Mouse (Mus musculus): ENCODE measurements around the gene Gm36210.
A peak's percentile ranks its signal among the peaks of the same experiment; 100 is the strongest.

Gene Gm36210

DNA sequence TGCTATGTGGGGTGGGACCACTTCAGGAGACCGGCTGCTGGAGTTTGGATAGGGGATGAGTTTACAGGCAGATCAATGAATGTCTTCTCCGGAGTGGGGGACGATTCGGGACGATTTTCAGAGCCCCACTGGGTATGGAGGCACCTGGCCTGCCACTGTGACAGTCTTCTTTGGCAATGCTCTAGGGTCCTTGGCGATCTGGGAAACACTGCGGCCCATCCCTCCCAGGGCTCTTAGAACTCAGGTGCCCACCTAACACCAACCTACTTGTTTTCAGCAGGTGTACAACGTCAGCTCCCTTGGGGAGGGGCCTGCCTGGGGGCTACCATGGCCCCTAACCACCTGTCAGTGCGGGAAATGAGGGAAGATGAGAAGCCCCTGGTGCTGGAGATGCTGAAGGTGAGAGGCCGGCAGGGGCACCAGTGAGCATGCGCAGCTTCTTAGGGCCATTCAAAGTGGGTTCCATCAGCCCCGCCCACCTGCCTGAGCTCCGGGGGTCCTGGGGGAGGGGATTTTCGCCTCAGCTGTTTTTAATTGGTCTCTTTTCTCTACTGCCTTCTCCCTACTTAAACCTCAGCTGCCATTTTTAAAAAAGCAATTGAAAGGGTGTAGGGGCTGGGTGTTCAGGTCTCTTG, 16.7 kb upstream of the Gm36210 start:
- peak; percentile 81 for DNase-seq (ENCODE audit: extremely low spot score)

DNA sequence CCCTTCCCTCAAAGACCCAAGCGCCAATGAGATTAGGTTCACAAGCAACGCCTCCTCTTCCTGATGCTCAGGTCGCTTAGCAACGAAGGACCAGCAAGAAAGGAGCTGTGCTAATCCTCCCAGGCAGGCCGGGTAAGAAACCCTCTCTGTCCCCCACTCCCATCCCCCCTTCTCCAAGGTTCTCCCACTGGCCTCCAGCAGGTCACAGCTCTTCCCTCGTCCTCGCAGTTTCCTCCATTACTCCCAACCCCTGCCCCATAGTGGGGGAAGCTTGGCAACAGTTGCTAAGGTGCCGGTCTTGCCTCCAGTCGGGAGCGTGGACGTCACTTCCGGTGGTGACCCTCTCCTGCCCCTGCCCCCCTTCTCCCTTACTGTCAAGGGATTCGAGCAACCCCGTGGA, 16.2 kb upstream of the Gm36210 start:
- peak; percentile 92 for DNase-seq (ENCODE audit: extremely low spot score)

DNA sequence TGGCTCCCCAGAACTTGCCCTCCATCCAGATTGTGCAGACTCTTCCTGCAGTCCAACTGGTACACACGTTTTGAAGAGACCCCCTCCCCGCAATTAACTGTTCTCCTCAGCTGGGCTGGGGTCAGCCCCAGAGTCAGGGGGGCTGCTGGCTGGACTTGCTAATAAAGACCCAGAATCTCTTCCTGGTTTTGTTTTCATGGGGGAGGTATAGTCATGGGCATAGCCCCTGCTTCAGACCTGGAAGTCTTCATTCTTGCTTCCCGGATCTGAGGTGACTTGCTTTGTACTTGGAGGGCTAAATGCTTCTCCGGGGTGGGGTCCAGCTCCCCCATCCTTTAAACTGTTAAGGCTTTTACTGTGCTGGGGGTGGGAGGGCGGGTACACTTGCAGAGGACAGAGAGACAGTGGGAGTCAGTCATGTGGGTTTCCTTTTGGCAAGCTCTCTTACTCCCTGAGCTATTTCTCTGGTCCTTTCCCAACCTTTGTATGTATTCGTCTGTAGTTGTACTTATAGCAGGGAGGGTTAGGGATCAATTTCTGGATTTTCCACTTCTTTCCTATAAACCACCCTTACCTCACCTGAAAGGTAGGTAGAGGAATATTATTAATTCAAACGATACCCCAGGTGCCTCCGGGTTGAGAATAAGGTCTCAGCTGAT, 15.6 kb upstream of the Gm36210 start, which contains the start of gene Nat14:
TSS of gene Nat14 (plus strand) at position 205 of the 659 bp plus-strand sequence.
- no peak for DNase-seq (ENCODE audit: extremely low spot score)

DNA sequence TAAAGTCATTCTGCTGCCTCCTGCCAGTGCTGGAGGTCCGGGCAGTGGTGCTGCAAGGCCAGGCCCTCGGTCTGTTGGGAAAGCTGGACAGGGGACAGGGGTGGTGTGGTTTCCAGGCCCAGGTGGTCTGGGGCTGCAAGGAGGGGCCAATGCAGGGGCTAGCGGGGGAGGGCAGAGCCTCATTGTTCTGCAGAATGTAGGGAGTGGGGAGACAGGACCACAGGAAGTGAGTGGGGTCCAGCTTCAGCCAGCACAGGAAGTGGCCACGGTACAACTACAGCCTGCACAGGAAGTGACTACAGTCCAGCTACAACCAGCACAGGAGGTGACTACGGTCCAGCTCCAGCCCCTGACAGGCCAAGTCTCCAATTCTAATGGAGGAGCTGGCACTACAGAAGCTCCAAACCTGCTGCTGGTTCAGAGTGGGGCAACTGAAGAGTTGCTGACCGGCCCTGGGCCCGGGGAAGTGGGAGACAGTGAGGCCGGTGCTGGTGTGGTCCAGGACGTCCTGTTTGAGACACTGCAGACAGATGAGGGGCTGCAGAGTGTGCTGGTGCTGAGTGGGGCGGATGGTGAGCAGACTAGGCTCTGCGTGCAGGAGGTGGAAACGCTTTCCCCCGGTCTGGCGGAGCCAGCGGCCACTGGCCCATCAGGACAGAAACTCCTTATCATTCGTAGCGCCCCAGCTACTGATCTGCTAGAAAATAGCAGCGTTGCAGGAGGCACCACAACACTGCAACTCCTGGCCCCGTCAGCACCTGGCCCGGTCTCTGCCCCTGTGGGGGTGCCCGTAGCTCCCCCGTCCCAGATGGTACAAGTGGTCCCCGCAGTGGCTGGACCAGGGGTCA, 14.9 kb upstream of the Gm36210 start:
- no peak for DNase-seq (ENCODE audit: extremely low spot score)

DNA sequence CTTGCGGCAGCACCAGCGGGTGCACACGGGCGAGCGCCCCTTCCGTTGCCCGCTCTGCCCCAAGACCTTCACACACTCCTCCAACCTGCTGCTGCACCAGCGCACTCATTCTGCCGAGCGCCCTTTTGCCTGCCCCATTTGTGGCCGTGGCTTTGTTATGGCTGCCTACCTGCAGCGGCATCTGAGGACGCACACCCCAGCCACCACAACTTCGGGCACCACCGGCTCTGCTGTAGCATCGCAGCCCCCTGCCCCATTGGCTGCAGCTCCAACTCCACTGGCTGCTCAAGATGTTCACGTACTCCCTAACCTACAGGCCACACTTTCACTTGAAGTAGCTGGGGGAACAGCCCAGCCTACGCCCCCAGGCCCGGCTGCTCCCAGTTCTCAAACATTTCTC, 14.2 kb upstream of the Gm36210 start:
- no peak for DNase-seq (ENCODE audit: extremely low spot score)

DNA sequence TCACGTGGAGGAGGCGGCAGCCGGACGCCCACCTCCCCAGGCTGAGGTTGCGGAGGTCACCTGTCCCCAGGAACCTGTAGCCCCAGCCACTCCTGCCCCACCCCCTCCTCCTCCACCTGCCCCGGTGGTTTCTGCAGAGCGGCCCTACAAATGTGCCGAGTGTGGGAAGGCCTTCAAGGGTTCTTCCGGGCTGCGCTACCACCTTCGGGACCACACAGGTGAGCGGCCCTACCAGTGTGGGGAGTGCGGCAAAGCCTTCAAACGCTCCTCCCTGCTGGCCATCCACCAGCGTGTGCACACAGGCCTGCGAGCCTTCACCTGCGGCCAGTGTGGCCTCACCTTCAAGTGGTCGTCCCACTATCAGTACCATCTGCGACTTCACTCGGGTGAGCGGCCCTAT, 13.7 kb upstream of the Gm36210 start:
- DNase-seq (ENCODE audit: extremely low spot score) = no peak

DNA sequence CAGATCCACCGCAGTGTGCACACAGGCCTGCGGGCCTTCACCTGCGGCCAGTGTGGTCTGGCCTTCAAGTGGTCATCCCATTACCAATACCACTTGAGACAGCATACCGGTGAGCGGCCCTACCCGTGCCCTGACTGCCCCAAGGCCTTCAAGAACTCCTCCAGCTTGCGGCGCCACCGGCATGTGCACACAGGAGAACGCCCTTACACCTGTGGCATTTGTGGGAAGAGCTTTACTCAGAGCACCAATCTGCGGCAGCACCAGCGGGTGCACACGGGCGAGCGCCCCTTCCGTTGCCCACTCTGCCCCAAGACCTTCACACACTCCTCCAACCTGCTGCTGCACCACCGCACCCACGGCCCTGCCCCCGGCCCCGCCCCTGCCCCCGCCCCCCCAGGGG, 12.8 kb upstream of the Gm36210 start:
- DNase-seq (ENCODE audit: extremely low spot score) = no peak

DNA sequence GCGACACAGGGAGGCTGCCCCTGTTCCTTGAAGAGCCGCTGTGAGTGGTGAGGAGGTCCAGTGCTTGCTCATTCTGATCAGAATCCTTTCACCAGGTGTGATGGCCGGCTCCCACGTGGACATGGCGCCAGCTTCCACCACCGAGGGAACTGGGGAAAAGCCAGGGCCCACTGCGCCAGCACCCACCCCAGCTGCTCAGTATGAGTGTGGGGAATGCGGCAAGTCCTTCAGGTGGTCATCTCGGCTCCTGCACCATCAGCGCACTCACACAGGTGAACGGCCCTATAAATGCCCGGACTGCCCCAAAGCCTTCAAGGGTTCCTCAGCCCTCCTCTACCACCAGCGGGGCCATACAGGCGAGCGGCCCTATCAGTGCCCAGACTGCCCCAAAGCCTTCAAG, 12.4 kb upstream of the Gm36210 start:
- no peak for DNase-seq (ENCODE audit: extremely low spot score)

DNA sequence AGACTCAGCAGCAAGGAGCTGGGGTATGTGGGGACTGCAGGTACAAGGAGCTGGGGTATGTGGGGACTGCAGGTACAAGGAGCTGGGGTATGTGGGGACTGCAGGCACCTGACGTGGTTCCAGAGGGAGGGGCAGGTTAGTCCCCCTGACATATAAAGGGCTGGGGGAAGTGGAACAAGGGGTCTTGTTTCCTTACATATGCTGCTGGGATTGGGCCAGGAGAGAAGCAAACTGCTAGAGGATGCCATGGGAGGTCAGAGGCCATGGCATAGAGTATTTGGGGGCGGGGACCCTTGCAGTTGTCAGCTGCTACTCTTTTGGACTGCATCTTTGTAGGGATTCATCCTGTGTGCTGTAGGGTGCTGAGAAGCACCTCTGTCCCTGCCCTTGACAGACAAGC, 11.2 kb upstream of the Gm36210 start:
- no peak for DNase-seq (ENCODE audit: extremely low spot score)

DNA sequence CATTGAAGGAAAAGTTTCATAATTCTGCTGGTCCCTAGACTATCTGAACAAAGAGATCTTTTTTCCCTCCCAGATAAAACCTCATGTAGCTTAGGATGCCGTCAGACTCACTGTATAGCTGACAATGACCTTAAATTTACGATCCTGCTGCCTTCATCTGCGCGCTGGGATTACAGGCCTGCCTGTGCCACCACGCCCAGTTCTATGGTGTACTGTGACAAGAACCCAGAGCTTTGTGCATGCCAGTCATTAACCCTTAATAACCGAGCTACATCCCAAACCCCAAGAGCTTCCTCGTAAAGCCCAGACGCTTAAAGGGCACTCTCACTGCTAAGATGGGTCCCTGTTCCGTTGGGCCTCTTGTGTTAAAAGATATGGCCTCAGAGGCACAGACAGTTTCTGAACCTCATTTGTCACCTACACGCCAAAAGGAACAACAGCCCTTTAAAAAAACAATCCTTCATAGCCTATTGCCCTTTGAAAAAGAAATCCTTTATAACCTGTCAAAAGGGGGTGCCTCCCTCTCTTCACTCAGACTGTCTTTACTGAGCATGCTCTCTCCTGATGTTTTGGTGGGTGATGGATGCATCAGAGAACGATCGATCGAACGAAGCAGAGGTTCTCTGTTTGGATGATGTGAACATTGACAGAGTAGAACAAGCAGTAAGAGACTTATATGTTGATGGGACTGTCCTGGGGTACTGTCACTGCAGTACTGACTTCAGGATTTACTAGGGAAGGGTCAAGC, 9.5 kb upstream of the Gm36210 start:
- no peak for DNase-seq (ENCODE audit: extremely low spot score)

DNA sequence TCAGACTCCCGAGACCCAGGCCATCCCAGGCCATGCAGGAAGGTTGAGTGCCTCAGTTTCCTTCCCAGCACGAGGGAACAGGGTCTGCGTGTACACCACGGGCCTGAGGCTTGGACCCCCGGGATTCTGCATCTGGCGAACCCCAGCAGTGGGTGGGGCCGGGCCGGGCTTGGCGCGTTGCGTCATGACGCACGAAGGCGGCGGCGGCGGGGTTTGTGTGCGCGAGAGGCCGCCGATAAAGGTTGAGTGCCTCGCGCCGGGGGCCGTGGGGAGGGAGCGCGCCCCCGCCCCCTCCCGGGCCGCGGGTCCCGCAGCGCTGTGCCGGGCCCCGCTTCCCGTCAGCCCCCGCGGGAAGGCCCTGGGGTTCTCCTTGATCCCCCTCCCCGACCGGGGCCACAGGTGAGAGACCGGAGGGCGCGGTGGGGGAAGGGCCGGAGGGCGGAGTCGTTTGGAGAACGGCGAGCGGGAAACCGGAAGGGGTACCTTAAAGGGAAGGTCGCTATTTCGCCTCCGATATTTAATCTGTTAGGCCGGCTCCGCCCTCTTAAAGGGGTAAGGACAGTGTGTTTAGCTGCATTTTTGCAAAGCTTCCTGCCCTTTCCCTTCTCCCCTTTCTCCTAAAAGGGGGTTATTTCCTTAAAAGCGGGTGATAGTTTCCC, 8.8 kb upstream of the Gm36210 start, which contains the start of gene Zfp628:
TSS of gene Zfp628 (plus strand) at position 211 of the 659 bp plus-strand sequence.
- DNase-seq (ENCODE audit: extremely low spot score) = peak; percentile 97

DNA sequence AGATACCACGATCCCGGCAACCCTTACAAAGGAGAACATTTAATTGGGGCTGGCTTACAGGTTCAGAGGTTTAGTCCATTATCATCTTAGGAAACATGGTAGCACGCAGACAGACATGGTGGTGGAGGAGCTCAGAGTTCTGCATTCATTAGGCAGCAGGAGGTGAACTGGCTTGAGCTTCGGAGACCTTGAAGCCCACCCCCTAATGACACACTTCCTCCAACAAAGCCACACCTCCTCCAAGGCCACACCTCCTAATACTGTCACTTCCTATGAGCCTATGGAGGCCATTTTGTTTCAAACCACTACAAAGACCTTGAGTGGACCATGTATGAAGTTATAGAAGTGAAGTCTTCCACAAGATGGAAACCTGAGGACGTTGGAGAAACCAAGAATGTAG, 5.9 kb upstream of the Gm36210 start:
- DNase-seq (ENCODE audit: extremely low spot score) = no peak

DNA sequence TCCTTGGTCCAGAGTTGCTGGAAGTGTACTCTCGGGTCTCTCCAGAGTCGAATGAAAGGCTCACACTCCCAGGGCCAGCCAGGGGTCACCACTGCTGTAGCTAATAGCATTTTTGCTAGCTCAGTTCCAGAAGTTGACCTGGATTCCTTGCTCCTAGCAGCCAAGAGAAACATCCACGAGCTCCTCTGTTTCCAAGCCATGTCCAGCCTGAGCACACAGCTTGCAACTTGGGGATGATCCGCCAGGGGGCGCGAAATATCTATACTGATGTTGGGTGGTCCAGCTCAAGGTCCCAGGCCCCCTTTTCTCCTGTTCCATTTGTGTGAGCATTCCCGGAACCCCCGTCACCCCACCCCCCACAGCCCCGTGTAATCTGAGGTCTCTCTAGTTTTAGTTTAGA, 5.2 kb upstream of the Gm36210 start:
- DNase-seq (ENCODE audit: extremely low spot score) = peak; percentile 53

DNA sequence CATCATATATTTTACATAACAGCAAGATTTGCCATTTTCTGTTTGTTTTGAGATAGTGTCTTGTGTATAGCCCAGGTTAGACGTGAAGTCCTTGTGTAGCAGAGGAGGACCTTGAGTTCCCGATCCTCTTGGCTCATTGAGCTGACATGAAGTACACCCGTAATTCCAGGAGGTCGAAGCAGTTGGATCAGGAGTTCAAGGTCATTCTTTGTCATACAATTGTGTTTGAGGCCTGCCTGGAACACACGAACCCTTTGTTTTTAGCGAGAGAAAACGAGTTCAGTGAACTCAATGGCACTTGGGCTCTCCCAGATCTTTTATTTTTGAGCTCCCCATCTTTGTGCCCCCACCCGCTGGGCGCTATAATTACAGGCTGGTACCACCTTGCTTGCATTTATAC, 3.9 kb downstream of the Gm36210 start:
- no peak for DNase-seq (ENCODE audit: extremely low spot score)

DNA sequence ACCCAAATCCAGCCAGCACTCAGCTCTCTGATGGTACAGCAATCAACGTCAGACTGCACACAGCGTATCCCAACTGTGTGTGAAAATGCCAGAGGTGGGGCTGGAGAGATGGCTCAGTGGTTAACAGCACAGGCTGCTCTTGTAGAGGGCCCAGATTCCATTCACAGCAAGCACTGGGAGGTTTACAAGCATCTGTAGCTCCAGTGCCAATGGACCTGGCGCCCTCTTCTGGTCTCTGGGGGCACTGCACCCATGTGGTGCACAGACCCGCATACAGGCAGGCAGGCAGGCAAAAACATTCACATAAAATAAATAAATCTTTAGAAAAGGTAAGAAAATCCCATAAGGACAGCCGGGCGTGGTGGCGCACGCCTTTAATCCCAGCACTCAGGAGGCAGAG, 5.1 kb downstream of the Gm36210 start:
- peak; percentile 51 for DNase-seq (ENCODE audit: extremely low spot score)

DNA sequence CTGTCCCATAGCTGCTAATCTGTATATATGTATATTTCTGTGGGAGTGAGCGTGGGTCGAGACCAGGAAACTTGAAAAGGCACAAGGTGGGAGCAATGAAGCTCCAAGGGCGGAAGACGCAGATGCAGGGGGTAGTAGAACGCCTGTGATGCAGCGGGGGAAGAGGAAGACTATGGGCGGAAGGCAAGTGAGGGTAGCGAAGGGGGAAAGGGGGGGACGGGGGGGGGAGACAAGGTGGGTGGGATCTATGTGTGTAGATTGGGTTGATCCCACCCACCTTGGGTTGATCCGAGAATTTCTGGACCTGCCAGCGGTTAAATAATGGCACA, 5.8 kb downstream of the Gm36210 start:
- DNase-seq (ENCODE audit: extremely low spot score) = no peak

DNA sequence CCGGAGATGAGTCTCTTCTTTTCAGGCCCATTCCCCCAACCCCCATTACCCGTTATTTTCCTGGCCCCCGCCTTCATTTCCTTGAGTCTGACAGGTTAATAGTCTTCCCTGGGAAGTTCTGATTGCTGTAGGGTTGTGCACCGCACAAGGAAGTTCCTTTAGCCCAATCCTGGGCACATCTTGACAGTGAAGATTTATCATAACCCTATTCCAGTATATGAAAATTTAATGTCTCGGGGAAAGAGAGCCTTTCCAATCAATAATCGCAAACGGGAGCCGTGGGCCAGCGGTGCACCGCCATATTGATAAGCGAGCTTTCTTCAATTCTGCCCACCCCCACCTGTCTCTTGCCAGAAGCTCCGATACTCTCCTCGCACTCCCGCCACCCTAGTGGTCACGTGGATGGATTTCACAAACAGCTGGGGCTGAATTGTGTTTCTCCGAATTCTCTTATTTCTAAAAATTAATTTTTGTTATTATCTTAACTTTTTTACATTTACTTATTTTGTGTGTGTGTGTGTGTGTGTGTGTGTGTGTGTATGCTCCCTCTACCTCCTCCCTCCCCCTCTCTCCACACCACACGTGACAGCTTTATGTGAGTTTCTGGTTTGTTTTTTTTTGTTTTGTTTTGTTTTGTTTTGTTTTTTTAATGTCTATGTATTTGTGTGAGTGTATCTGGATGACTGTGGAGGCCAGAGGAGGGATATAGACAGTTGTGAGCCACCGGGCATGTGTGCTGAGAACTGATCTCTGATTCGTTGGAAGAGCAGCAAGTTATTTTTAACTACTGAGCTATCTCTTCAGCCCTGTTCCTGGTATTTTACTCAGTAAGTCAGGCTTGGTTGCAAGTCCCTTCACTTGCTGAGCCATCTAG, 6.4 kb downstream of the Gm36210 start:
- DNase-seq (ENCODE audit: extremely low spot score) = peak; percentile 33

DNA sequence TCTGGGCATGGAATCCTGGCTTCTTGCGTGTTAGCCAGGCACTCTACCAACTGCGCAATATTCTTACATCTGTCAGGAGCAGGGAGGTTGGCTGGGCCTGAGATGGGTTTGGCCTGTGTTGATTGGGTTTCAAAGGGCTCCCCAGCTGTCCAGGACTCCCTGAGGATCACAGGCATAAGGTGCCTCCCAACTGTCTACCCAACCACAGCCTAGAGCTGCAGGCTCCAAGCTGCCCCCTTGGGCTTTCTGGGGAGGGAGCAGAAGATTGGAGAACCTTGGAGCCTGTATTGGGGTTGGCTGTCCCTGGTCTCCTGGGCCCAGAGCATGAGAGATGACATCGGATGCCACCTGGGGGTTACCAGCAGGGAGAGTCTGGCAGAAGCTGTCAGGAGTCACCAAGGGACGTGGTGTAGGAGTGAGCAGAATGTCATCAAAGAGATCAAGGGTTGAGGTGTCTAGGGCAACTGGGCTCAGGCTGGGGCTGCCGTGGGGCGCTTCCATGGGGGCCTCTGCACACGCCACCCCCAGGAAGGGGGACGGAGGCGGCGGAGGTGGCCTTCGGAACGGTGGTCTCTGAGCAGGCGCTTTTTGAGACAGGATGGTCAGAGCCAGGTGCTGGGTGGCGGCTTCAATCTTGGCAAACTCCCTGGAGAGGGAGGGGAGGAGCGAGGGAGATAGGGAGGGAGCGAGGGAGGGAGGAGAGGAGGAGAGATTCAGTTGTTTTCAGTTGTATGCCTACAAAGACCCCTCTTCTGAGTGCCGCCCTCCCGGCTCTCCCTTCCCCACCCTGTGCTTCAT, 7.3 kb downstream of the Gm36210 start:
- no peak for DNase-seq (ENCODE audit: extremely low spot score)

DNA sequence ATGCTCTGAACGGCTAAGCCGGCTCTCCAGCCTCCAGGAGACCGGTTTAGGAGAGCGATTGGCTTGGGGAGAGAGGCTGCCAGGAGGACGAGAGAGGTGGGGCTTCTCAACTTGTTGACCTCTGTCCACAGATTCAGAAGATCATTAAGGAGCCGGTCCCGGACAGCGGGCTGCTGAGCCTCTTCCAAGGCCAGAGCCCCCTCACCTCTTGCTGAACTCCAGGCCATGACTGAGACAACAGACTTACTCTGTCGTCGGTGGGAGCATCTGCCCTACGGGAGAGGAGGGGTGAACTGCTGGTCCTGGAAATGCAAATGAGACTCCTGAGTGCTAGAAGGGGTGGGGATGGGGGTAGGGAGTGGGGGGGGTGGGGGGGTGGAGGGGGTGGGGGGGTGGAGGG, 11.1 kb downstream of the Gm36210 start:
- no peak for DNase-seq (ENCODE audit: extremely low spot score)

DNA sequence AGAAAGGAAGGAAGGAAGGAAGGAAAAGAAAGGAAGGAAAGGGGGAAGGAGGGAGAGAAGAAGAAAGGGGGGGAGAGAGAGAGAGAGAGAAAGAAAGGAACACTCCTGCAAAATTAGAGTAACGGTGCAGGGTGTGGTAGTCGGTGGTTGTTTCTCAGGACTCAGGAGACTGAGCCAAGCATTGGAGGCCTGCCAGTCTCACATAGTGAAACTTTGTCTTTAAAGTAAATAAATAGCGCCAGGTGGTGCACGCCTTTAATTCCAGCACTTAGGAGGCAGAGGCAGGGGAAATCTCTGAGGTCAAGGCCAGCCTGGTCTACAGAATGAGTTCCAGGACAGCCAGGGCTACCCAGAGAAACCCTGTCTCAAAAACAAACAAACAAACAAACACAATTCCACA, 19.6 kb downstream of the Gm36210 start:
- no peak for DNase-seq (ENCODE audit: extremely low spot score)
